Mouse (Mus musculus): ENCODE data around the gene Krtap3-2. TPM values are rescaled to one million over a fixed set of nuclear protein-coding genes. Genes with fewer than 3 reads are reported as not detected.

Krtap3-2 gene
- total and polyA plus RNA-seq, 3 experiments = 0.16 TPM; not detected in 2

- Histone ChIP-seq H3K27me3 (ENCODE audit: insufficient read depth, low read length) (no peaks in the 10 kb centered on the region), H3K9me3 (replicated peaks) (peaks cover 6% of the 10 kb centered on the region), H3K4me1 (ENCODE audit: insufficient read depth, low read depth, low read length) (no peaks in the 10 kb centered on the region), H3K36me3 (replicated peaks) (no peaks in the 10 kb centered on the region), H3K4me3 (ENCODE audit: low read depth, low read length) (no peak within 1 kb of the TSS)
- DNase-seq (ENCODE audit: low spot score) (no peak), ATAC-seq (ENCODE audit: extremely low read depth, insufficient number of reproducible peaks, low FRiP score, poor library complexity, severe bottlenecking) (no peak)
- TF ChIP-seq GATA2 (IDR thresholded peaks at IDR 0.05; ENCODE audit: borderline replicate concordance, low read depth, low read length) = no peak
- no peak for TF ChIP-seq POLR2AphosphoS5 (IDR thresholded peaks at IDR 0.05; ENCODE audit: insufficient replicate concordance, low read depth, low read length)
- no peak for TF ChIP-seq GATA1 (IDR thresholded peaks at IDR 0.05; ENCODE audit: borderline replicate concordance, low read length)
- no peak for TF ChIP-seq CTCF (IDR thresholded peaks at IDR 0.05; ENCODE audit: low read depth, low read length)
- TF ChIP-seq TAL1 (conservative IDR thresholded peaks at IDR 0.05; ENCODE audit: low read depth, low read length) = no peak
These were observed 2.7 kb upstream of the Krtap3-2 start, which contains the start of gene Gm11939 for GRCm38 (mm10) chr11:99559366-99559765. Gm11939 (minus strand) TSS chr11:99559466.

DNA sequence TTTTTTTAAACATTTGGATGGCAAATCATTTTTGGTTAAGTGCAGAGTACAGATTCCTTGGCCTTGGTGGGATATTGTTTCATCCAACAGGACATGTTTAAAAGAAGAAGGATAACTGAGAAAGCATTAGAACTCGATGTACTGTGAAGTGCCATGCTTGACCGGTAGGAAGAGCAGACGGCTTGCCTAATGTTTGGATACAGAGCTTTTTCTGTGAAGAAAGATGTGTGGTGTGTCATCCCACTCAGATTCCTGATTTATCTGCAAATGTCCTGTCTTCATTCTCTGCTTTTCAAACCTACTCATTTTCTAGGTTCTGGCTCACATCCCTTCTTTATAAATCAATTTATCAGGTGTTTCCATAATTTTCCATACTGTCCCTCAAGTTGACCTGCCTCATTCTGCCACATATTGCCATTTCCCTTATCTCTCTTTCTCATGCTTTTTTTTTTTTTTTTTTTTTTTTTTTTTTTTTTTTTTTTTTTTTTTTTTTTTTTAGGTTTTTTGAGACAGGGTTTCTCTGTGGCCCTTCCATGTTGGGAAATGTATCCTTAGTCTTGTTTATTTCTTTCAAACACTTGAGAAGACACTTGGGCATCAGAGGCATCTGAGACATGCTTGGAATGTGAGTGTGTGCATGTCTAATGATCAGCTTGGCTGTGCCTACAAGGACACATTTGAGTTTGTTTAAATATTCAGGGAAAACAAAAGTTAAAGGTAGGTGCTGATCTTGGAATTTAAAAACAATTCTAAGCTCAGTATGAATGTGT lies 1.5 kb upstream of the Krtap3-2 start:
- Histone ChIP-seq H3K4me3 (ENCODE audit: low read depth, low read length) (no peak overlapping the region), H3K36me3 (replicated peaks) (no peaks in the 10 kb centered on the region), H3K4me1 (ENCODE audit: insufficient read depth, low read depth, low read length) (no peaks in the 10 kb centered on the region), H3K27me3 (ENCODE audit: insufficient read depth, low read length) (no peaks in the 10 kb centered on the region), H3K9me3 (replicated peaks) (peaks cover 6% of the 10 kb centered on the region)
- no peak for DNase-seq (ENCODE audit: low spot score)
- no peak for TF ChIP-seq CTCF (IDR thresholded peaks at IDR 0.05; ENCODE audit: low read depth, low read length)
- TF ChIP-seq TAL1 (conservative IDR thresholded peaks at IDR 0.05; ENCODE audit: low read depth, low read length) = no peak
- no peak for TF ChIP-seq GATA2 (IDR thresholded peaks at IDR 0.05; ENCODE audit: borderline replicate concordance, low read depth, low read length)
- TF ChIP-seq POLR2AphosphoS5 (IDR thresholded peaks at IDR 0.05; ENCODE audit: insufficient replicate concordance, low read depth, low read length) = no peak
- no peak for TF ChIP-seq GATA1 (IDR thresholded peaks at IDR 0.05; ENCODE audit: borderline replicate concordance, low read length)
- no peak for ATAC-seq (ENCODE audit: extremely low read depth, insufficient number of reproducible peaks, low FRiP score, poor library complexity, severe bottlenecking)

DNA sequence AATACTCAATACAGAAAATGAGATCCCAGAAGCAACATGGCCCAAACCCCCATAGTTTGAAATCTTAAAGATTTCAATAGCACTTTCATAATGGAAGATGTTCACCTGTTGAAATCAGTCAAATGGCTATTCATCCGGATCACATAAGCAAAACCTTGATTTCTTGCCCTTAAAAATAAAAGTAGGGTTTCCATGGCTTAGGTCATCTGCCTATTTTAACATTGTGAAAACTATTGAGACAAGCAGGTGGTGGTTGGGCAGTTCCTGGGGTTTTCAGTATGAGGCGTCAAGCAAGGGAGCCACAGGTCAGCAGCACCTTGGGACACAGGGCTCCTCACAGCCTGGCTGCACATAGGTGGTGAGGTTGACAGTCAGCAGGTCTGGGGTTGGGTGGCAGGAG lies 458 bp downstream of the Krtap3-2 start:
- no peak for ATAC-seq (ENCODE audit: extremely low read depth, insufficient number of reproducible peaks, low FRiP score, poor library complexity, severe bottlenecking)

GRCm38 (mm10) chr11:99550765-99551164 lies 5.9 kb downstream of the Krtap3-2 start, which contains the start of gene Krtap3-3:
Krtap3-3 (minus strand) TSS chr11:99550865.
- H3K27me3 ChIP-seq (ENCODE audit: insufficient read depth, low read length) = no peaks in the 10 kb centered on the region

More for the DNA sequence above, 458 bp downstream of the Krtap3-2 start:
- no peak for DNase-seq (ENCODE audit: low spot score)
- Histone ChIP-seq H3K4me3 (ENCODE audit: low read depth, low read length) (no peak overlapping the region), H3K9me3 (replicated peaks) (peaks cover 6% of the 10 kb centered on the region), H3K36me3 (replicated peaks) (no peaks in the 10 kb centered on the region), H3K27me3 (ENCODE audit: insufficient read depth, low read length) (no peaks in the 10 kb centered on the region), H3K4me1 (ENCODE audit: insufficient read depth, low read depth, low read length) (no peaks in the 10 kb centered on the region)
- TF ChIP-seq CTCF (IDR thresholded peaks at IDR 0.05; ENCODE audit: low read depth, low read length) = no peak
- TF ChIP-seq GATA1 (IDR thresholded peaks at IDR 0.05; ENCODE audit: borderline replicate concordance, low read length) = no peak
- TF ChIP-seq TAL1 (conservative IDR thresholded peaks at IDR 0.05; ENCODE audit: low read depth, low read length) = no peak
- TF ChIP-seq POLR2AphosphoS5 (IDR thresholded peaks at IDR 0.05; ENCODE audit: insufficient replicate concordance, low read depth, low read length) = no peak
- no peak for TF ChIP-seq GATA2 (IDR thresholded peaks at IDR 0.05; ENCODE audit: borderline replicate concordance, low read depth, low read length)

GRCm38 (mm10) chr11:99547892-99548291 lies 8.8 kb downstream of the Krtap3-2 start:
- ATAC-seq (ENCODE audit: extremely low read depth, insufficient number of reproducible peaks, low FRiP score, poor library complexity, severe bottlenecking) = no peak
- no peak overlapping the region for H3K4me3 ChIP-seq (ENCODE audit: low read depth, low read length)
- peaks cover 2% of the 10 kb centered on the region for H3K9me3 ChIP-seq (replicated peaks)
- no peaks in the 10 kb centered on the region for H3K27me3 ChIP-seq (ENCODE audit: insufficient read depth, low read length)
- H3K4me1 ChIP-seq (ENCODE audit: insufficient read depth, low read depth, low read length) = no peaks in the 10 kb centered on the region
- DNase-seq (ENCODE audit: low spot score) = no peak
- no peaks in the 10 kb centered on the region for H3K36me3 ChIP-seq (replicated peaks)
- no peak for TF ChIP-seq GATA2 (IDR thresholded peaks at IDR 0.05; ENCODE audit: borderline replicate concordance, low read depth, low read length)
- no peak for TF ChIP-seq TAL1 (conservative IDR thresholded peaks at IDR 0.05; ENCODE audit: low read depth, low read length)
- no peak for TF ChIP-seq GATA1 (IDR thresholded peaks at IDR 0.05; ENCODE audit: borderline replicate concordance, low read length)
- TF ChIP-seq CTCF (IDR thresholded peaks at IDR 0.05; ENCODE audit: low read depth, low read length) = no peak
- TF ChIP-seq POLR2AphosphoS5 (IDR thresholded peaks at IDR 0.05; ENCODE audit: insufficient replicate concordance, low read depth, low read length) = no peak

More at GRCm38 (mm10) chr11:99550765-99551164, 5.9 kb downstream of the Krtap3-2 start, which contains the start of gene Krtap3-3:
- no peaks in the 10 kb centered on the region for H3K36me3 ChIP-seq (replicated peaks)
- TF ChIP-seq GATA1 (IDR thresholded peaks at IDR 0.05; ENCODE audit: borderline replicate concordance, low read length) (no peak), CTCF (IDR thresholded peaks at IDR 0.05; ENCODE audit: low read depth, low read length) (no peak), POLR2AphosphoS5 (IDR thresholded peaks at IDR 0.05; ENCODE audit: insufficient replicate concordance, low read depth, low read length) (no peak), GATA2 (IDR thresholded peaks at IDR 0.05; ENCODE audit: borderline replicate concordance, low read depth, low read length) (no peak), TAL1 (conservative IDR thresholded peaks at IDR 0.05; ENCODE audit: low read depth, low read length) (no peak)
- H3K4me3 ChIP-seq (ENCODE audit: low read depth, low read length) = no peak within 1 kb of the TSS
- no peak for DNase-seq (ENCODE audit: low spot score)
- no peaks in the 10 kb centered on the region for H3K9me3 ChIP-seq (replicated peaks)
- H3K4me1 ChIP-seq (ENCODE audit: insufficient read depth, low read depth, low read length) = no peaks in the 10 kb centered on the region
- no peak for ATAC-seq (ENCODE audit: extremely low read depth, insufficient number of reproducible peaks, low FRiP score, poor library complexity, severe bottlenecking)

GRCm38 (mm10) chr11:99539721-99540120 lies 16.9 kb downstream of the Krtap3-2 start:
- H3K4me1 ChIP-seq (ENCODE audit: insufficient read depth, low read depth, low read length) = no peaks in the 10 kb centered on the region
- no peak overlapping the region for H3K4me3 ChIP-seq (ENCODE audit: low read depth, low read length)
- peaks cover 28% of the 10 kb centered on the region for H3K9me3 ChIP-seq (replicated peaks)
- H3K36me3 ChIP-seq (replicated peaks) = no peaks in the 10 kb centered on the region
- no peaks in the 10 kb centered on the region for H3K27me3 ChIP-seq (ENCODE audit: insufficient read depth, low read length)
- no peak for DNase-seq (ENCODE audit: low spot score)
- no peak for ATAC-seq (ENCODE audit: extremely low read depth, insufficient number of reproducible peaks, low FRiP score, poor library complexity, severe bottlenecking)
- TF ChIP-seq GATA1 (IDR thresholded peaks at IDR 0.05; ENCODE audit: borderline replicate concordance, low read length) = no peak
- no peak for TF ChIP-seq POLR2AphosphoS5 (IDR thresholded peaks at IDR 0.05; ENCODE audit: insufficient replicate concordance, low read depth, low read length)
- TF ChIP-seq GATA2 (IDR thresholded peaks at IDR 0.05; ENCODE audit: borderline replicate concordance, low read depth, low read length) = no peak
- no peak for TF ChIP-seq TAL1 (conservative IDR thresholded peaks at IDR 0.05; ENCODE audit: low read depth, low read length)
- TF ChIP-seq CTCF (IDR thresholded peaks at IDR 0.05; ENCODE audit: low read depth, low read length) = no peak

Data from G1E (cell line).